Mouse (Mus musculus) embryonic stem cell, embryonic (primary cell): Measurements from ENCODE around the gene Tanc1.

Source experiments
- CTCF ChIA-PET, 4 experiments: fragments of 300-600 bp in 2 of 4; fragments of 350-600 bp in 2 of 4; sonication (Branson Sonifier 250); formaldehyde crosslinking; loops; one replicate each; lab custom pipeline; 2022; ENCODE audit warnings: inconsistent platforms in 2 of 4; lab: Charles Lee
- POLR2A ChIA-PET, 4 experiments: fragments of 300-600 bp in 2 of 4; fragments of 350-600 bp in 2 of 4; sonication (Branson Sonifier 250); formaldehyde crosslinking; loops; one replicate each; lab custom pipeline; 2022; ENCODE audit warnings: antibody characterized with exemption in 4 of 4, inconsistent platforms in 1 of 4; lab: Charles Lee

The Tanc1 gene

DNA sequence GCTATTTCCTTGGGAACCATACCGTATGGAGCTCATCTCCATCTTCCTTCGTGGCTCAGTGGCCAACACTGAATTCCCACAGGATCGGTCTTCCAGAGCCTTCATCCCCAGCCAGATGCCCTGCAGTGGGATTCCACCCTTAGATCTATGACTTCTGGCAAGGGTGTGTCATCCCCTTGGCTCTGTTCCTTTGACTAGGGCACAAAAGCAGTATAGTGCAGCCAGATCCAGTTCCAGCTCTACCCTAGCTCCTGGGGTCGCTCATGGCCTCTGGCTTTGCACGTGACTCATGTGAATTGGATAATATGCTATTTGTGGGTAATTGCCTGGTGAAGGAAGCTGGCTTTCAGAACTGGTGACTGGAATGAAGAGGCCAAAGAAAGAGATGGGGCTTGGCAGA lies 126.5 kb downstream of the Tanc1 start:
- POLR2A ChIA-PET = interaction anchor here in 3 of 4 experiments (0.6 to 2.0 kb wide), 15 partner anchors 17 to 125 kb away, joined by 3 to 8 read pairs (median 4); no protein-coding TSS in a partner anchor

GRCm38 (mm10) chr2:59739036-59739435 lies 127.2 kb downstream of the Tanc1 start:
- POLR2A ChIA-PET = interaction anchor here in 3 of 4 experiments (0.6 to 2.0 kb wide), 16 partner anchors 17 to 287 kb away, joined by 3 to 13 read pairs (median 4); no protein-coding TSS in a partner anchor

More for the DNA sequence above, 126.5 kb downstream of the Tanc1 start:
- CTCF ChIA-PET = interaction anchor here in 2 of 4 experiments (0.9 to 1.8 kb wide), 2 partner anchors 142 kb away, joined by 3 to 4 read pairs; no protein-coding TSS in a partner anchor

DNA sequence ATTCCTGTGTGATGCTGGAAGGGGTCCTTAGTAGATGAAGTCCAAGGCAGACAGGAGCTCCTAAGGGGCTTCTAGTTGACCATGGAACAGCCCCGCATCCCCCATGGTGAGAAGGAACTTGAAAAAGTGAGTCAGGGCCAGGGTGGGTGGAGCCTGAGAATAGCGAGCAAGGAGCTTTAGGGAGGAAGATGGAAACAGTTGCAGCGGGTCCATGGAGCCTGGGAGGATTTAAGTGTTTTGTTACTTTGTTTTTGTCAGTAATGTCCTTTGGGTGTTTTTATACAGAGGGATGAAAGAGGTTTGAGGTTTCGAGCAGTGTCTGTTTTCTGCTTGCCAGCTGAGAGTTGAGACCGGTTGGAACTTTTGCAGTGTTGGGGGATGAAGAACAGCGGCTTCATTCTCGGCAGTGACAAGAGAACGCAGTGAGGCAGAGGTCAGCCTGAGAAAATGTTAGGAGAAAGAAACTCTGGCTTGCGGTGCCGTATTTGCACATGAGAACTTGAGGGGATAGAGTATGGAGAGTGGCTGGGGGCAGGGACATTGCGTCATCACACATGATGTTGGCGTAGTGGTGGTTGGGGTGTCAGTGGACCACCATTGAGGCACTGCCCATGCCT lies 130.8 kb downstream of the Tanc1 start:
- POLR2A ChIA-PET = interaction anchor here in 1 of 4 experiments (0.5 to 1.9 kb wide), 4 partner anchors 8 to 428 kb away, joined by 3 to 4 read pairs (median 3); partner anchors contain the start of gene Tanc1
- CTCF ChIA-PET = interaction anchor here in 1 of 4 experiments (0.8 kb wide), 1 partner anchor 220 kb away, joined by 3 read pairs; no protein-coding TSS in a partner anchor

More at GRCm38 (mm10) chr2:59739036-59739435, 127.2 kb downstream of the Tanc1 start:
- CTCF ChIA-PET = interaction anchor here in 1 of 4 experiments (1.8 kb wide), 1 partner anchor 143 kb away, joined by 4 read pairs; no protein-coding TSS in a partner anchor

- ChIA-PET POLR2A (interaction anchor here (0.9 to 1.5 kb wide), 12 partner anchors 16 to 223 kb away, joined by 3 to 6 read pairs (median 3); partner anchors contain the start of gene Tanc1 (in 1 of the 4)), CTCF (interaction anchor here (0.5 to 1.8 kb wide), 43 partner anchors 8 to 1065 kb away, joined by 3 to 14 read pairs (median 4); partner anchors contain the start of gene Tanc1 (in 1 of the 4))
Measured at GRCm38 (mm10) chr2:59745428-59745827, 133.6 kb downstream of the Tanc1 start.

DNA sequence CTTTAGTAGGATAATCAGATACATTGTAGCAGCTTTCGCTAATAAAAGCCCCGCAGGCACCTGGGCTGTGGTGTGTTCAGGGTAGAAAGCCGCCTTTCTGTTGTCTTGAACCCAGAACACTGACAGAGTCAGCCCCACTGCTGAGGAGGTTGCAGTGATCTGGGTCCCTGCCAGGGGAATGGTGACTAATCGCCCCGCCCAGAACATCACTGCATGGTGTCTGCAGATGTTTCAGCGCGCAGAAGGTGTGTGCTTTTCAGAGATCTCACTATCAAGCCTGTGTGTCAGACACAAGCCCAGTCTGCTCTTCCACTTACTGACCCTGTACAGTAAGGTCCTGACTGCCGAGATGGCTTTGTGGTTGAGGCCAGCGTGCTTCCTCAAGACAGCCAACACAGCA lies 134.2 kb downstream of the Tanc1 start:
- ChIA-PET CTCF (interaction anchor here (0.6 to 1.8 kb wide), 15 partner anchors 12 to 204 kb away, joined by 3 to 8 read pairs (median 4); partner anchors contain the start of gene Tanc1 (in 1 of the 4)), POLR2A (interaction anchor here (0.9 to 1.5 kb wide), 12 partner anchors 9 to 224 kb away, joined by 3 to 6 read pairs (median 3); partner anchors contain the start of gene Tanc1 (in 1 of the 4))

- POLR2A ChIA-PET = interaction anchor here in 2 of 4 experiments (0.7 to 1.2 kb wide), 4 partner anchors 10 to 131 kb away, joined by 3 to 7 read pairs (median 3); no protein-coding TSS in a partner anchor
- CTCF ChIA-PET = no interaction called here
Measured at GRCm38 (mm10) chr2:59747757-59748156, 135.9 kb downstream of the Tanc1 start.

- CTCF ChIA-PET = interaction anchor here in 2 of 4 experiments (0.6 to 0.7 kb wide), 3 partner anchors 13 to 47 kb away, joined by 3 to 6 read pairs (median 3); no protein-coding TSS in a partner anchor
- POLR2A ChIA-PET = interaction anchor here in 2 of 4 experiments (0.6 to 0.7 kb wide), 3 partner anchors 25 to 83 kb away, joined by 3 to 8 read pairs (median 3); no protein-coding TSS in a partner anchor
Measured at GRCm38 (mm10) chr2:59749371-59749770, 137.5 kb downstream of the Tanc1 start.

GRCm38 (mm10) chr2:59751172-59751571 lies 139.3 kb downstream of the Tanc1 start:
- ChIA-PET CTCF (interaction anchor here in 2 of 4 experiments (0.6 to 0.7 kb wide), 2 partner anchors 14 to 120 kb away, joined by 3 to 6 read pairs; no protein-coding TSS in a partner anchor), POLR2A (interaction anchor here in 3 of 4 experiments (0.6 to 1.1 kb wide), 9 partner anchors 22 to 633 kb away, joined by 3 to 6 read pairs (median 3); no protein-coding TSS in a partner anchor)

- POLR2A ChIA-PET = interaction anchor here in 1 of 4 experiments (0.7 to 1.1 kb wide), 3 partner anchors 89 to 481 kb away, joined by 4 read pairs; partner anchors contain the start of gene Tanc1
- CTCF ChIA-PET = no interaction called here
Measured at GRCm38 (mm10) chr2:59752148-59752547, 140.3 kb downstream of the Tanc1 start.

DNA sequence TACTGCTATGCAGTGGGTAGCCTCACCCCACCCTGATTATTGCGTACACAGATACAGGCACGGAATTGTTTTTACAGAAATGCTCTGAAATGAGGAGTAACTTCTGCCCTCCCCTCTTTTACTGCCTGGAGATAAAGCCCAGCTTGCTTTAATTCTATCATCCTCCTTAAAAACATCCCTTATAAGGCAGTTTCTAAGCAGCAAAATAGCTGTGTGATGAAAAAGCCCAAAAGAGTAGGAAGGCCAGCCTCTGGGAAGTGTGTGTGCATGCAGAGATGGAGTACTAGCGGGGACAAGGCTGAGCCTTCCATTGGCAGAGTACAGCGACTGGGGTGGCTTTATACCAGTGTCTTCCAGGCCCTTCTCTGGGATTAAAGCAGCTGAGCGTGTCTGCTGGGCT lies 140.9 kb downstream of the Tanc1 start:
- POLR2A ChIA-PET = interaction anchor here in 2 of 4 experiments (0.5 to 0.7 kb wide), 2 partner anchors 10 to 119 kb away, joined by 4 read pairs; no protein-coding TSS in a partner anchor
- CTCF ChIA-PET = interaction anchor here in 1 of 4 experiments (0.6 kb wide), 1 partner anchor 575 kb away, joined by 3 read pairs; no protein-coding TSS in a partner anchor

DNA sequence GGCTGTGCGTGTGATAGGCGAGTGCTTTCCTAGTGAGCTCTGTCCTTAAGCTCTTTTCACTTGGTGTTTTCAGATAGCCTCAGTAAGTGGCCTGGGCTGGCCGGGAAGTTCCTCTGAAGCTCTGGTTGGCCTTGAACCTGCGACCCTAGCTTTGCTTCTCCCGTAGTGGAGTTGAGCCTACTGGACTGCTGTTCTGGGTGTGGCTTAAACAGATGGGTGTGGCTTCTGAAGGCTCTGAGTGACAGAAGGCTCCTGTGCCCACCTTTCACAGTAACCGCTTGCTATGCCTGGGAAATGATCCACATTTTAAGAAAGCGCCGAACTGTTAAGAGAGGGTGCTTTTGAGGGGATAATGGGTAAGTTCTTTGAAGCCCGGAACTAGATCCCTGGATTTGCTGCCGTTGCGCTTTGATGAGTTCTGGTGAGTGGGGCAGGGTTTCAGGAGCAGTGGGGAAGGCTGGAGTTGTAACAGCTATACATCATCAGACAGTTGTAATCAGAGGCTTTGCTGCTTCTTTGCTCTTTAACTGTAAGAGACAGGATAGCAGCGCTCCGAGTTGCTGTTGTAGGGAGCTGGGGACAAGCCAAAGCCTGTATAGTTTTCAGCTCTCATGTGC lies 144.4 kb downstream of the Tanc1 start:
- CTCF ChIA-PET = interaction anchor here in 1 of 4 experiments (0.5 to 1.3 kb wide), 2 partner anchors 11 to 69 kb away, joined by 3 read pairs; no protein-coding TSS in a partner anchor
- POLR2A ChIA-PET = interaction anchor here in 3 of 4 experiments (0.6 to 2.4 kb wide), 15 partner anchors 10 to 243 kb away, joined by 3 to 12 read pairs (median 4); no protein-coding TSS in a partner anchor

GRCm38 (mm10) chr2:59757015-59757414 lies 145.2 kb downstream of the Tanc1 start:
- POLR2A ChIA-PET = interaction anchor here in 2 of 4 experiments (1.1 to 2.4 kb wide), 6 partner anchors 9 to 19 kb away, joined by 3 to 8 read pairs (median 6); no protein-coding TSS in a partner anchor

GRCm38 (mm10) chr2:59758139-59758918 lies 146.5 kb downstream of the Tanc1 start:
- ChIA-PET POLR2A (interaction anchor here in 2 of 4 experiments (0.6 to 3.4 kb wide), 10 partner anchors 10 to 268 kb away, joined by 3 to 10 read pairs (median 3); no protein-coding TSS in a partner anchor), CTCF (interaction anchor here in 1 of 4 experiments (0.5 to 1.4 kb wide), 2 partner anchors 13 kb away, joined by 3 to 4 read pairs; no protein-coding TSS in a partner anchor)

More at GRCm38 (mm10) chr2:59757015-59757414, 145.2 kb downstream of the Tanc1 start:
- CTCF ChIA-PET = interaction anchor here in 2 of 4 experiments (0.5 to 1.3 kb wide), 3 partner anchors 11 to 68 kb away, joined by 3 read pairs; no protein-coding TSS in a partner anchor

DNA sequence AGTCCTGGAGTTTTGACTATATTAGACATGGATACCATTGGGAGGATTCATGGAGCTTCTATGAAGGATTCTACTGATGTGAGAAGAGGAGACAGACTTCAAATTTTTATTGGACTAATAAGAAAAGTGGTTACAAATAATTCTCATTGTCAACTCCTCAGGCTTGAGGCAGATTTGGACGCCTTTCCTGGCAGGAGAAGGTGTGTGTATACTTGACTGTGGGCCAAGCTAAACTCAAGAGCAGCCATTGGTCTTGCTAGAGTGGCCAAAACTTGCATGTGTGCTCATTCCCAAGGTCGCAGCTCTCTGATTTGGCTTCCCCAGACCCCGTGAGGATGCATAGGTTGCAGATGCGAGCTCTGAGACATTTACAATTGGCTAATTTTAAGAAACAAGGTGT lies 148.9 kb downstream of the Tanc1 start:
- ChIA-PET POLR2A (interaction anchor here in 2 of 4 experiments (1.0 to 3.5 kb wide), 4 partner anchors 14 to 34 kb away, joined by 3 to 19 read pairs (median 6); no protein-coding TSS in a partner anchor), CTCF (interaction anchor here in 2 of 4 experiments (1.3 to 1.4 kb wide), 2 partner anchors 9 to 16 kb away, joined by 3 read pairs; no protein-coding TSS in a partner anchor)

GRCm38 (mm10) chr2:59761183-59761582 lies 149.3 kb downstream of the Tanc1 start:
- ChIA-PET CTCF (interaction anchor here in 1 of 4 experiments (1.3 kb wide), 1 partner anchor 16 kb away, joined by 3 read pairs; no protein-coding TSS in a partner anchor), POLR2A (interaction anchor here in 2 of 4 experiments (1.0 to 3.5 kb wide), 3 partner anchors 13 to 33 kb away, joined by 3 to 19 read pairs (median 3); no protein-coding TSS in a partner anchor)

DNA sequence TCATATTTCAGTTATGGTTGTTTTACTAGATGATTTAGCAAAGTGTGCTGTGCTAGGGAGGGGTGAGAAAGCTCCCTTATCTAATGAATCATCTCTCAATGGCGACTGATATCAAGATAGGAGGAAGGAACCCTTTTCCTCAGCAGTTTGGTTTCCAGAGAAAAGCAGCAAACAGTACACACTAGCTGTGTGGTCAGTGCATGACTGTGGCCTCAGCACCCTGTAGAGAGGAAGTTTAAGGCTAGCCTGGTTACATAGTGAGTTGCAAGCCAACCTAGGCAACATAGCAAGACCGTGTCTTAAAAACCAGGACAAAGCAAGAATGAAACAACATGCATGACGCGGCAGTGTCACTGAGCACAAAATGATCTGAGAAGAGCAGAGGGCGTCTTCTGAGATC lies 150.4 kb downstream of the Tanc1 start:
- POLR2A ChIA-PET = interaction anchor here in 2 of 4 experiments (0.6 to 3.5 kb wide), 4 partner anchors 12 to 118 kb away, joined by 3 to 19 read pairs (median 6); no protein-coding TSS in a partner anchor

More for the DNA sequence above, 150.4 kb downstream of the Tanc1 start:
- CTCF ChIA-PET = interaction anchor here in 3 of 4 experiments (0.6 to 0.7 kb wide), 3 partner anchors 13 to 227 kb away, joined by 3 to 6 read pairs (median 3); no protein-coding TSS in a partner anchor
